Mouse (Mus musculus): ENCODE data around the gene C1qa. TPM values are rescaled to one million over a fixed set of nuclear protein-coding genes. Genes with fewer than 3 reads are reported as not detected.
A peak's percentile ranks its signal among the peaks of the same experiment; 100 is the strongest.

The C1qa gene
- polyA plus RNA-seq, 1 experiment from 2014 or later: 26.2 TPM

- no peak overlapping the region for H3K4me2 ChIP-seq
Observed at GRCm38 (mm10) chr4:136917165-136917524, 18.5 kb upstream of the C1qa start.

GRCm38 (mm10) chr4:136916359-136917164 is 18.0 kb upstream of the C1qa start:
- Histone ChIP-seq H3K9ac (no peak overlapping the region), H3K9me3 (ENCODE audit: low read depth, low read length) (no peaks in the 10 kb centered on the region), H3K27ac (ENCODE audit: low read depth) (no peak overlapping the region), H3K27me3 (ENCODE audit: insufficient read depth, low read length) (peaks cover 18% of the 10 kb centered on the region), H3K4me1 (ENCODE audit: insufficient read depth) (no peaks in the 10 kb centered on the region), H3K4me3 (ENCODE audit: low read depth, low read length) (no peak overlapping the region), H3K4me2 (no peak overlapping the region), H3K36me3 (ENCODE audit: insufficient read depth) (no peaks in the 10 kb centered on the region)
- peak; percentile 6 for DNase-seq
- TF ChIP-seq CTCF (IDR thresholded peaks at IDR 0.05; ENCODE audit: low read depth): no peak
- WGBS: 47% methylated on average over 20 of the region's 20 CpGs
- ATAC-seq (ENCODE audit: insufficient read depth): no peak

More at GRCm38 (mm10) chr4:136917165-136917524, 18.5 kb upstream of the C1qa start:
- Histone ChIP-seq H3K4me1 (ENCODE audit: insufficient read depth) (no peaks in the 10 kb centered on the region), H3K4me3 (ENCODE audit: low read depth, low read length) (no peak overlapping the region), H3K27ac (ENCODE audit: low read depth) (no peak overlapping the region), H3K27me3 (ENCODE audit: insufficient read depth, low read length) (peaks cover 12% of the 10 kb centered on the region), H3K36me3 (ENCODE audit: insufficient read depth) (no peaks in the 10 kb centered on the region), H3K9me3 (ENCODE audit: low read depth, low read length) (no peaks in the 10 kb centered on the region), H3K9ac (no peak overlapping the region)
- peak; percentile 21; the same call in 1 of the 2 replicates for ATAC-seq (ENCODE audit: insufficient read depth)
- DNase-seq: no peak
- no peak for TF ChIP-seq CTCF (IDR thresholded peaks at IDR 0.05; ENCODE audit: low read depth)
- WGBS: 19% methylated on average over 7 of the region's 7 CpGs

GRCm38 (mm10) chr4:136912841-136913240 is 14.2 kb upstream of the C1qa start:
- no peak for TF ChIP-seq CTCF (IDR thresholded peaks at IDR 0.05; ENCODE audit: low read depth)
- Histone ChIP-seq H3K4me2 (no peak overlapping the region), H3K9me3 (ENCODE audit: low read depth, low read length) (no peaks in the 10 kb centered on the region), H3K9ac (no peak overlapping the region), H3K27me3 (ENCODE audit: insufficient read depth, low read length) (peaks cover 26% of the 10 kb centered on the region), H3K36me3 (ENCODE audit: insufficient read depth) (no peaks in the 10 kb centered on the region), H3K4me1 (ENCODE audit: insufficient read depth) (no peaks in the 10 kb centered on the region), H3K27ac (ENCODE audit: low read depth) (no peak overlapping the region), H3K4me3 (ENCODE audit: low read depth, low read length) (no peak overlapping the region)
- ATAC-seq (ENCODE audit: insufficient read depth) (no peak), DNase-seq (no peak)
- WGBS: 9% methylated on average over 9 of the region's 9 CpGs

- no peaks in the 10 kb centered on the region for H3K36me3 ChIP-seq (ENCODE audit: insufficient read depth)
- peaks cover 27% of the 10 kb centered on the region for H3K27me3 ChIP-seq (ENCODE audit: insufficient read depth, low read length)
- no peaks in the 10 kb centered on the region for H3K4me1 ChIP-seq (ENCODE audit: insufficient read depth)
- no peak overlapping the region for H3K9ac ChIP-seq
- H3K9me3 ChIP-seq (ENCODE audit: low read depth, low read length): no peaks in the 10 kb centered on the region
- no peak for ATAC-seq (ENCODE audit: insufficient read depth)
- no peak for DNase-seq
- H3K27ac ChIP-seq (ENCODE audit: low read depth): no peak overlapping the region
- WGBS: 37% methylated on average over 9 of the region's 9 CpGs
- H3K4me2 ChIP-seq: no peak overlapping the region
- no peak for TF ChIP-seq CTCF (IDR thresholded peaks at IDR 0.05; ENCODE audit: low read depth)
- no peak overlapping the region for H3K4me3 ChIP-seq (ENCODE audit: low read depth, low read length)
Observed at GRCm38 (mm10) chr4:136911804-136912203, 13.2 kb upstream of the C1qa start.

- no peak overlapping the region for H3K4me2 ChIP-seq
- H3K4me3 ChIP-seq (ENCODE audit: low read depth, low read length): no peak overlapping the region
- 8% methylated on average over 17 of the region's 17 CpGs for WGBS
- no peak for ATAC-seq (ENCODE audit: insufficient read depth)
- H3K4me1 ChIP-seq (ENCODE audit: insufficient read depth): no peaks in the 10 kb centered on the region
- no peak overlapping the region for H3K27ac ChIP-seq (ENCODE audit: low read depth)
- no peaks in the 10 kb centered on the region for H3K9me3 ChIP-seq (ENCODE audit: low read depth, low read length)
- no peak for TF ChIP-seq CTCF (IDR thresholded peaks at IDR 0.05; ENCODE audit: low read depth)
- DNase-seq: no peak
- H3K27me3 ChIP-seq (ENCODE audit: insufficient read depth, low read length): peaks cover 33% of the 10 kb centered on the region
- H3K9ac ChIP-seq: no peak overlapping the region
- no peaks in the 10 kb centered on the region for H3K36me3 ChIP-seq (ENCODE audit: insufficient read depth)
Observed at GRCm38 (mm10) chr4:136911211-136911646, 12.6 kb upstream of the C1qa start.

GRCm38 (mm10) chr4:136907809-136908208 is 9.2 kb upstream of the C1qa start:
- Histone ChIP-seq H3K27me3 (ENCODE audit: insufficient read depth, low read length) (peaks cover 56% of the 10 kb centered on the region), H3K4me2 (no peak overlapping the region), H3K27ac (ENCODE audit: low read depth) (no peak overlapping the region), H3K9me3 (ENCODE audit: low read depth, low read length) (no peaks in the 10 kb centered on the region), H3K36me3 (ENCODE audit: insufficient read depth) (no peaks in the 10 kb centered on the region), H3K9ac (no peak overlapping the region), H3K4me1 (ENCODE audit: insufficient read depth) (no peaks in the 10 kb centered on the region), H3K4me3 (ENCODE audit: low read depth, low read length) (no peak overlapping the region)
- ATAC-seq (ENCODE audit: insufficient read depth) (no peak), DNase-seq (no peak)
- no peak for TF ChIP-seq CTCF (IDR thresholded peaks at IDR 0.05; ENCODE audit: low read depth)

- TF ChIP-seq CTCF (IDR thresholded peaks at IDR 0.05; ENCODE audit: low read depth): peak; percentile 95
- peaks cover 49% of the 10 kb centered on the region for H3K27me3 ChIP-seq (ENCODE audit: insufficient read depth, low read length)
- H3K4me2 ChIP-seq: no peak overlapping the region
- H3K4me3 ChIP-seq (ENCODE audit: low read depth, low read length): no peak overlapping the region
- H3K9ac ChIP-seq: no peak overlapping the region
- H3K9me3 ChIP-seq (ENCODE audit: low read depth, low read length): no peaks in the 10 kb centered on the region
- no peaks in the 10 kb centered on the region for H3K36me3 ChIP-seq (ENCODE audit: insufficient read depth)
- no peak overlapping the region for H3K27ac ChIP-seq (ENCODE audit: low read depth)
- no peak for ATAC-seq (ENCODE audit: insufficient read depth)
- WGBS: 11% methylated on average over 7 of the region's 7 CpGs
- no peaks in the 10 kb centered on the region for H3K4me1 ChIP-seq (ENCODE audit: insufficient read depth)
- peak; percentile 93 for DNase-seq
Observed at GRCm38 (mm10) chr4:136907033-136907432, 8.4 kb upstream of the C1qa start.
